In the genomic region with DNA sequence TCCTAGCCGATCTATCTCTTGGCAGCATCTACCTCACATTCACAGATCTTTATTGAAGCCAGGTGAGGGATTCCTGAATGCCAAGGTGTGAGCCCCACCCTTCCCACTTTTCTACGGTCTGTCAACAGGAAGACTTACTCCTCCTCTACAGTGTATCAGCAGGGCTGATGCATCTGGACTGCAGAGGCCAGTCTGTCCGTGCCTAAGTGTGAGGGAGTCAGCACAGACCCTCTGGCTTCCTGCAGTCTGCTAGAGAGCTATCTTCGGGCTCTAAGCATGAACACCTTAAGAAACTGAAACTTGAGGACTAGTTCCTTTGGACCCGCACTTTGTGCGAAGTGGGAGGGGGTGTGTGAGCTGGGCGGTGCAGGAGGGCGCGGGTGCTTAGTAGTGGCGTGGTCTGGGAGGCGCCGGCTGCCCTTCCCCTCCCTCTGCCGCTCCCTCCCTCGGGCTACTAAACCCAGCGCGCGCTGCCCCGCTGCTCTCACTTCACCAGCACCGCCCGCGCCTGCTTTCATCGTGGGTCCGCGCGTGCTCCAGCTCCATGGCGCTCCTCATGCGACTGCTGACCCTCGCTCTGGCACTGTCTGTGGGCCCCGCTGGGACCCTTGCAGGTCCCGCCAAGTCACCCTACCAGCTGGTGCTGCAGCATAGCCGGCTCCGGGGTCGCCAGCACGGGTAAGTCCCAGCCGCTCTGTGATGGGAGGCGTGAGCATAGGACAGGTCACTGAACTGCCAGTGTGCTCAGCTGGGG, we compare ENCODE assay signal across 8 mouse cellular contexts. TPM values are rescaled to one million over a fixed set of nuclear protein-coding genes. Genes with fewer than 3 reads are reported as not detected.
DNase-seq lines count a peak whose midpoint lies in the region; ATAC-seq and TF ChIP-seq lines count a peak whose summit lies in the region.

TSS of gene Tgfbi (plus strand) at position 421 of the 754 bp plus-strand sequence.

- no peaks in the 10 kb centered on the region for H3K27me3 ChIP-seq in embryonic facial prominence, embryonic 13.5 days
- H3K27me3 ChIP-seq in heart, embryonic 10.5 days (ENCODE audit: insufficient read depth, poor library complexity, severe bottlenecking): peaks cover 37% of the 10 kb centered on the region
- H3K27me3 ChIP-seq in kidney, embryonic 14.5 days (ENCODE audit: control insufficient read depth, insufficient read depth, low read length): no peaks in the 10 kb centered on the region
- H3K27me3 ChIP-seq in lung, postnatal 0 days (replicated peaks; ENCODE audit: insufficient read depth, low read length): no peaks in the 10 kb centered on the region

- no peak for DNase-seq in thymus, postnatal 0 days (ENCODE audit: low spot score)
- no peak for DNase-seq in thymus, postnatal 10 days (ENCODE audit: low spot score in 2 of 2)
- DNase-seq in heart, embryonic 10.5 days (ENCODE audit: low spot score): peak; percentile 78
- peak; percentile 81 for DNase-seq in lung, postnatal 0 days (ENCODE audit: low spot score)
- peak; percentile 43 for DNase-seq in ovary, adult 18-20 months (ENCODE audit: low spot score)

- no peak for TF ChIP-seq EP300 in lung, postnatal 0 days (IDR thresholded peaks at IDR 0.05)

- ATAC-seq in embryonic facial prominence, embryonic 13.5 days (ENCODE audit: insufficient number of reproducible peaks, insufficient read depth, low FRiP score, low TSS enrichment, low read depth): 0 out of 2 replicates have a peak, but pooled peaks have one; percentile 61
- ATAC-seq in kidney, embryonic 14.5 days (ENCODE audit: low FRiP score, low TSS enrichment): peak; percentile 79
- peak; percentile 74 for ATAC-seq in lung, postnatal 0 days
- ATAC-seq in CD4-positive, CD25-positive, alpha-beta regulatory T cell, adult 4 months: no peak

- H3K4me3 ChIP-seq in embryonic facial prominence, embryonic 13.5 days: peak within 1 kb of the TSS; percentile 57
- peak within 1 kb of the TSS; percentile 75 for H3K4me3 ChIP-seq in heart, embryonic 10.5 days
- peak within 1 kb of the TSS; percentile 61 for H3K4me3 ChIP-seq in kidney, embryonic 14.5 days (ENCODE audit: low read length)
- peak within 1 kb of the TSS; percentile 46 for H3K4me3 ChIP-seq in lung, postnatal 0 days (ENCODE audit: low read depth, low read length)

- peak within 1 kb of the TSS; percentile 99 for H3K4me2 ChIP-seq in embryonic facial prominence, embryonic 13.5 days
- peak within 1 kb of the TSS; percentile 93 for H3K4me2 ChIP-seq in kidney, embryonic 14.5 days (replicated peaks; ENCODE audit: low read depth, low read length)
- H3K4me2 ChIP-seq in lung, postnatal 0 days (replicated peaks; ENCODE audit: low read depth, low read length): peak within 1 kb of the TSS; percentile 89

- H3K4me1 ChIP-seq in embryonic facial prominence, embryonic 13.5 days: peaks cover 83% of the 10 kb centered on the region
- peaks cover 72% of the 10 kb centered on the region for H3K4me1 ChIP-seq in heart, embryonic 10.5 days
- peaks cover 60% of the 10 kb centered on the region for H3K4me1 ChIP-seq in kidney, embryonic 14.5 days (ENCODE audit: control insufficient read depth, insufficient read depth, low read length)
- peaks cover 27% of the 10 kb centered on the region for H3K4me1 ChIP-seq in lung, postnatal 0 days (ENCODE audit: insufficient read depth, low read depth, low read length)

- H3K9ac ChIP-seq in embryonic facial prominence, embryonic 13.5 days: peak within 1 kb of the TSS; percentile 81
- peak within 1 kb of the TSS; percentile 62 for H3K9ac ChIP-seq in kidney, embryonic 14.5 days (ENCODE audit: low read depth, low read length)
- H3K9ac ChIP-seq in lung, postnatal 0 days (replicated peaks; ENCODE audit: low read depth): peak within 1 kb of the TSS; percentile 63

- no peak for TF ChIP-seq CTCF in lung, postnatal 0 days (IDR thresholded peaks at IDR 0.05)

- H3K27ac ChIP-seq in embryonic facial prominence, embryonic 13.5 days: peak within 1 kb of the TSS; percentile 85
- H3K27ac ChIP-seq in heart, embryonic 10.5 days: peak within 1 kb of the TSS; percentile 88
- H3K27ac ChIP-seq in kidney, embryonic 14.5 days (ENCODE audit: low read depth, low read length): peak within 1 kb of the TSS; percentile 62; the same call in 1 of the 2 replicates
- H3K27ac ChIP-seq in lung, postnatal 0 days (ENCODE audit: low read length): 0 out of 2 replicates have a peak within 1 kb of the TSS, but pooled peaks have one; percentile 9

- 2% methylated on average over 36 of the region's 36 CpGs for WGBS in embryonic facial prominence, embryonic 13.5 days
- 1% methylated on average over 36 of the region's 36 CpGs for WGBS in heart, embryonic 10.5 days
- WGBS in kidney, embryonic 14.5 days: 1% methylated on average over 36 of the region's 36 CpGs
- 3% methylated on average over 28 of the region's 36 CpGs for WGBS in lung, postnatal 0 days

- H3K9me3 ChIP-seq in embryonic facial prominence, embryonic 13.5 days: no peaks in the 10 kb centered on the region
- H3K9me3 ChIP-seq in heart, embryonic 10.5 days: no peaks in the 10 kb centered on the region
- no peaks in the 10 kb centered on the region for H3K9me3 ChIP-seq in kidney, embryonic 14.5 days (ENCODE audit: control insufficient read depth, low read length)
- no peaks in the 10 kb centered on the region for H3K9me3 ChIP-seq in lung, postnatal 0 days (ENCODE audit: low read length)

- H3K36me3 ChIP-seq in embryonic facial prominence, embryonic 13.5 days: no peaks in the 10 kb centered on the region
- H3K36me3 ChIP-seq in heart, embryonic 10.5 days: peaks cover 1% of the 10 kb centered on the region; the same call in 1 of the 2 replicates
- H3K36me3 ChIP-seq in kidney, embryonic 14.5 days (ENCODE audit: control insufficient read depth, insufficient read depth, low read length): peaks cover 2% of the 10 kb centered on the region; the same call in 1 of the 2 replicates
- H3K36me3 ChIP-seq in lung, postnatal 0 days (ENCODE audit: insufficient read depth, low read length): no peaks in the 10 kb centered on the region

RNA-seq across cellular contexts. Expression of gene Tgfbi, which starts in this region (rescaled TPM):
- polyA plus RNA-seq in thymus, postnatal 0 days (2015; fragmentation: Nextera tagmentation; extraction: Ambion mirVana): 19.9 and 22.7 TPM in 2 replicates
- polyA plus RNA-seq in embryonic facial prominence, embryonic 13.5 days (2015; fragmentation: Nextera tagmentation; extraction: Ambion mirVana): 68.8 TPM in 2 replicates
- polyA plus RNA-seq in heart, embryonic 10.5 days (2016; fragmentation: Nextera tagmentation; extraction: Ambion mirVana): 50.4 and 66.2 TPM in 2 replicates
- polyA plus RNA-seq in kidney, embryonic 14.5 days (2014; fragmentation: Nextera tagmentation; extraction: Ambion mirVana): 76.2 and 105 TPM in 2 replicates
- 408 and 422 TPM in 2 replicates for polyA plus RNA-seq in lung, postnatal 0 days (2015; fragmentation: Nextera tagmentation; extraction: Ambion mirVana)
- polyA plus RNA-seq in CD4-positive, CD25-positive, alpha-beta regulatory T cell, adult 4 months (2017; shearing (Covaris generic)): under 1 TPM; 0.40 to 0.75 TPM

Comparison
In these comparisons a context has a peak if more than half of its experiments do, and no peak if none do; other contexts are left out.
1. RNA of gene Tgfbi (polyA plus RNA-seq): 408 to 422 TPM in lung, postnatal 0 days, 76.2 to 105 TPM in kidney, embryonic 14.5 days, 68.8 TPM in embryonic facial prominence, embryonic 13.5 days, 50.4 to 66.2 TPM in heart, embryonic 10.5 days and 19.9 to 22.7 TPM in thymus, postnatal 0 days; 0.40 to 0.75 TPM in CD4-positive, CD25-positive, alpha-beta regulatory T cell, adult 4 months; every median in the first group is over 10 times any median in the second.
2. DNase-seq: peak in heart, embryonic 10.5 days (single experiment), lung, postnatal 0 days (single experiment) and ovary, adult 18-20 months (single experiment); none in thymus, postnatal 0 days (single experiment) and thymus, postnatal 10 days (0 of 2).
3. H3K27ac ChIP-seq: peak in every context shown above with its lines; median percentile 88 in heart, embryonic 10.5 days; 85 in embryonic facial prominence, embryonic 13.5 days; 62 in kidney, embryonic 14.5 days; 9 in lung, postnatal 0 days.
4. Peak in every context shown above with its lines, with median percentiles within 50 percentile points of each other: H3K4me2 ChIP-seq, H3K4me3 ChIP-seq and H3K9ac ChIP-seq.